Mouse (Mus musculus) neutrophil, adult 5-6 weeks (primary cell): ENCODE data around the gene Gmds. TPM values are rescaled to one million over a fixed set of nuclear protein-coding genes. Genes with fewer than 3 reads are reported as not detected.

Experiments
- ATAC-seq: fragments of 151-379, 151-347 bp; 2 replicates; pipeline ENCODE4 v1.8.0; 2017; ENCODE audit warnings: mild to moderate bottlenecking, moderate TSS enrichment; ENCODE audit not compliant: insufficient number of reproducible peaks, poor library complexity, low FRiP score, severe bottlenecking; ENCODE audit errors: extremely low read depth
- total RNA-seq: library from RNA; stranded (forward); fragments of 200-1000 nt; gene quantifications from 2 replicates; pipeline ENCODE4 v1.2.3, GENCODE M21; 2017

The Gmds gene
- total RNA-seq = 4.7 and 7.9 TPM in 2 replicates

DNA sequence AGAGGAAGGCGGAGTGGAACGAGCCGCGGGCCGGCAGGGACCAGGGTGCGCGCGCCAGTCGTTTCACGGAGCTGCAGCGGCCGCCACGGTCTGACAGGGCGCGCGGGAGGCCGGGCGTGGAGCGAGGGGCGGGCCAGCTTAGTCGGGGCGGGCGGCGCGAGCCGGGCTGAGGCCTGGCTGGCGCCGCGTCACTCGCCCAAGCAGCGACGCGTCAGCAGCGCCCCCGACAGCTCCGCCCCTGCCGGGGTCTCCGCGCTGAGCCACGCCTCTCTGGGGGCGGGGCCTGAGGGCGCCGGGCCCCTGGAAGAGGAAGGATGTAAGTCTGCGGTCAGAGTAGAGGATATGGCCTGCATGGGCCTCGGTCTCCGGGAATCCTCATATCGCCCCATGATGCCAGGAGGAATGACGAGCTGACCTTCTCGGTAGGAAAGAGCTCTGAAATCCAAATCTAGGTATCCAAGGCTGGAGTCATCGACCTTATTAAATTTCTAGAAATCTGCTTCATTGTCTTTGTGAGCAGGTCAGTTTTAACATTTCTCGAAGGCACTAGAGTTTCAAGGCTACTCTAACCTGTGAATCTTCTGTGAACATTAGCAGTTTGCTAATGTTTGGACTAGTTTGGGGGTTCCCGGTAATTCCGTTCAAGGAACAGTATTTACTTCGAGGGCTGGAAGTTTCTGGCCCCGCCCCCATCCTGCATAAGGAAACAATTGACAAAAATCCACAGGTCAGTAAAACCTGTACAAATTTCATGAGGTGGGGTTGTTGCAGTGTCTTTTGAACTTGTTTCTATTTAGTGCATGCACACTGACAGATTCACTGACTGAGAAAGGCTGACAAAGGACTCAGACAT, at the start of gene Gmds:
Gene Gmds (minus strand): TSS at position 228 of the 853 bp plus-strand sequence.
- ATAC-seq = peak; percentile 79

DNA sequence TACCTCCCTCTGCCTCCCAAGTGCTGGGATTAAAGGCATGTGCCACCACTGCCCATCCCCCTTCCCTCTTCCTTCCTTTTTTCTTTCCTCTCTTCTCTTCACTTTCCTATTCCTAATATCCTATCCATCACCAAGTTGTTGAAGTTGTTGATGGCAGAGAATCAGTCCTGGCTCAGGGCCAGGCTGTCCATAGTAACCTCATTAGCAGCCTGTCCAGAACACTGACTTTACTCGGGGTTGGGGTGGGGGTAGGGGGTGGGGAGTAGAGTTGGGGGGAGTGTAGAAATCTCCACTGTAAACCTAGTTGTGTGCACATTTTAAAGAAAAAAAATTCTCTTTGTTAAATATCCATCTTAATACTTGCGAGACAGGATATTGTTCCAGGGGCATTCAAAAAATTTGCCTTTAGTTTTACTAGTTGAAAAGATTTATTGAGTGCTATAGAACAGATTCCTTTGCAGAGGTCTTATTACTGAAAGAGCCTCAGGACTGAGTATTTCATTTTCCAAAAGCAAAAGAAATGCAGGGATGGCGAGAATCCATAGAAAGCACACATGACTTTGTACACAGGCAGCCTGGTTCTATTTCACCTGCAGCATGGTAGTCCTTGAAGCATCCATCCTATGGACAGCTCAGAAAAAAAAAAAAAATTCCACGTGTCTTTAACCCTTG, 47.0 kb upstream of the Gmds start:
- no peak for ATAC-seq

GRCm38 (mm10) chr13:32382227-32383010, 43.9 kb upstream of the Gmds start:
- no peak for ATAC-seq

GRCm38 (mm10) chr13:32378634-32379033, 40.1 kb upstream of the Gmds start:
- no peak for ATAC-seq

DNA sequence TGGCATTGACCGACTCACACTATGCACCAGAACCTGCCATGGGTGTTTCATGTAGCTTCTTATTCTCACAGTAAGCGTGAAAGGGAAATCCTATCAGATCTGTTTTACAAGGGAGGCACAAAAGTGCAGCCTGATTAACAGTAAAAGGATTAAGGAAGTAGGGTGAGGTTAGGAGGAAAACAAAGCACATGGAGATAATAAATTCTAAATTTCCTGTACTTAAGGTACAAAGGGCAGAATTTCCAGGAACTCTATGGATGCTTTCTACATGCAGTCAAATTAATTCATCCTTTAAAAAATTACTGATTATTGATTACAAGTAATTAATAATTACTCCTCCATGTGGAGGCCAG, 34.0 kb upstream of the Gmds start:
- ATAC-seq = no peak

GRCm38 (mm10) chr13:32371874-32372530, 33.5 kb upstream of the Gmds start:
- no peak for ATAC-seq

DNA sequence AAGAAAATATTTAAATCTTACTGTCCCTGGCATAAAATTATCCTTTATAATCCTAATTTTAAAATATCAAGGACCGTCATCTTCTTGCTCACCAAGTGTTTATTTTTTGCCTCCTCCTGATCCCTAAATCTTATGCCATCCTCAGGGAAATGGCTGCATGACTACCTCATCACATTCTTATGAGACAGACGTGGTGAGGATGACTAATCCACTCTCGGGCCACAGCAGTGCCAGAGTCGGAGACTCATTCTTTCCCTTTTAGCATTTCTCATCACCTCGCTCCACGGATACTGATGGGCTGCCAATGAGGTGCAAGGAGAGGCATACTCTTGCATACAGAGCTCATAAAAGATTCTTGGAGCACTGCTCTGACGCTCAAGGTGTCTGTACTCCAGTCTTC, 32.2 kb upstream of the Gmds start:
- no peak for ATAC-seq

- ATAC-seq = no peak
These were observed 31.6 kb upstream of the Gmds start for GRCm38 (mm10) chr13:32370135-32370534.

DNA sequence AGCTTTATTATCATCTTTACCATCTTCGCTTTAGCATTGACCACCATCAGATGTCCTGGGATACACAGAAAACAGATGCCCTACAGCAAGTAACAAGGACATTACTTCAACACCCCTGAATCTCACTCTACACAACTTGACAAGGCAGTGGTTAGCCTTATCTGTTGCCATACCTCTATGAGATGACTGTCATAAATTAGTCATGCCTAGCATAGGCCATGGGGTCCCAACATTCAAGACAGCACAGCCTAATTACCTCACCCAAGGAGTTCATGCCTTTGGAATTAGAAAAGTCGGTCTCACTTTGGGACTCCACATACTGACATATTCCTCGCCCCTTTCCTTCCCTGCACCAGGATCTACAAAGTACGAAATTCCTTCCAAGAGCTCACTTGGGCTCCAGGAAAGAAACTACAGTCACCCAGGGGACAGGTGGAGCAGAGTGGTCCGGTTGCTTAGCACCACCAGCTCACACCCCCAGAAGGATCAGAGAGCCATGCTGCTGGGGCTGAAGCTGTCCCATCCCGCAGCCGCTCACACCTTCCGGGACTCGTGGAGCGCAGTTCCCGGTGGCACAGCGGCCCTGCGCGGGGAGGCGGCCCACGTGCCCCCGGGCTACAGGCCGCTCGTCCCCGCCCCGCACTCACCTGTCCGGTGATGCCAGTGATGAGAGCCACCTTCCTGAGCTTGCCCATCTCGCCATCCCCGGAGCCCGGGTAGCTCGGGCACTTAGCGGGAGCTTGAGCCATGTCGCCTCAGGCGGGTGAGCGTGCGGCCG, 616 bp downstream of the Gmds start:
- ATAC-seq = no peak

- ATAC-seq = no peak
These were observed 20.2 kb downstream of the Gmds start for GRCm38 (mm10) chr13:32318309-32318708.

DNA sequence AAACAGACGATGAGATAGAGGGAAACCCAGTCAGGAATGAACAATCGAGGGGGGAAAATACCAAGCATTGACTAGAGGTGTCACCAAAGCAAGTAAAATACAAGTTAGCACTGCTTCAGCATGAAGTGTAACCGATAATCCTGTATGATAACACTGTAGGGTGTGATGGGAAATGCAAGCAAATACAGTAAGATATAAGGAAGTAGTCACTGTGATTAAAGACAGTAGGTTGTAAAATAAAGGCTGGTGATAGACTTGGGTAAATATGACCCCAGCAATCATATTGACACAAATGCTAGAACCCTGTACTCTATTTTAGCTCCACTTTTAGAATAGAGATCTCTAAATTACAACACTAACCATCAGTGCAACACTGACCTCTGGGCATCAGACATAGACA, 21.2 kb downstream of the Gmds start:
- no peak for ATAC-seq

DNA sequence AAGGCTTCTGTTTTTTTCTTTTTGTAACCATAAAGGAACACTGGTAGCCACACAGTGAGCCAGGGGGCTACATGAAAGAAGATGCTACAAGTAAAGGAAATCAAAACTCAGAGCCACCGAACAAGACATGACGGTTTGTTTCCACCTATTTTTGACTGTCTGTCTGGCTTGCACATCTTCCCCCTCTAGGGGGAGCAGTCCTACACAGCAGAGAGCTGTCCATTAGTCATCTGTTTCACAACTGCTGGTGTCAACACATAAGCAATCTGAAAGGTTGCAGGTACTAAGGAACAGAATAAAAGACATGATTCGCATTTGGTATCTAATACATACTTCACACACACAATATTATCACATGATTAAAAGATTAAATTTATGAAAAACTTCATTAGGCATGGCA, 25.9 kb downstream of the Gmds start:
- peak; percentile 89; the same call in 1 of the 2 replicates for ATAC-seq

- no peak for ATAC-seq
These were observed 27.1 kb downstream of the Gmds start for GRCm38 (mm10) chr13:32311476-32311875.

DNA sequence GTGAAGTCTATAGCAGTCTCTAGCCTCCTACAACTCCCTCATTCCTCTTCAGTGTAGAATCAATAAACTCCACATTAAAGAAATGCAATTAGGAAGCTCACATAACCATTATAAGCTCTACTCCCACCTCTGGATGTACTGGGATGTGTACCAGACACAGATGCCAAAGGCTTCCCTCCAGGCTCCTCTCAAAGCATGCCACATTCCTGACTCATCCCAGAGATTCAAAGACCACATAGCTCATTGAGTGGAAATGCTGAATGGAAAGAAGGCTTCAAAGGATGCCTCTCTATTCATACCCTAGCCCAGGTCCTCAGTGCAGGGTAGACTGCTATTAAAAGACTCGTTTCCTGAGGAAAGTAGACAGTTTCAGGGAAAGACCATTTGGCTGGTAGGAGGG, 40.1 kb downstream of the Gmds start:
- ATAC-seq = no peak

- ATAC-seq = peak; percentile 51; the same call in 1 of the 2 replicates
These were observed 41.1 kb downstream of the Gmds start for GRCm38 (mm10) chr13:32297398-32297797.

DNA sequence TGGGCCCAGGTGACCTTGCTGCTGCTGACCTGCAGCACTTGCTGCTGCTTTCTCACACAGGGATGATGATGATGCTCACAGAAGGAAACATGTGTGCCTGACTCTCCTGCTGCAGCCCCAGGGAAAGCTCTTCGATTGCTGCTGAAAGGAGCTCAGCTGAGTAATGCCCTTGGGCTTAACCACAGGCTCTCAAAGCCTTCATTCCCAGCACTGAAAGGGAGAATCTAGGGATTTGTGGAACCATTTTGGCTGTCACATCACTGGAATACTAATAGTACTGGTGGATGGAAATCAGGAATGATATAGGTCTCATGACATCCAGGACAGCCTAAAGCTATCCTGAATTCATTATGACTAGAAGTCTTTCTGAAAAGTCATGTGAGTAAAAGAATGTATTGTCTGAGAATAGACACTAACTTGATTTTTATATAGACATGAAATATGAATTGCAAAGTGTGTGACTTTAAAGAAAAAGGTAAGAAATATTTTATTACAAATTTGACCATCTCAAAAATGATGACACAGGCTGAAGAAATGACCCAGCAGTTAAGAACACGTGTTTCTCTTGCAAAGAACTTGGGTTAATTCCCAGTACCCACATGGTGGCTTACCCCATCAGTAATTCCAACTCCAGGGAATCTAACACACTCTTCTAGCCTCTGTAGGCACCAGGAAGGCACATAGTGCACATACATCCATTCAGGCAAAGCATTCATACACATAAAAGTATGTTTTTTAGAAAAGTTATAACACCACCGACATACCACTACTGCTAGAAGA, 43.9 kb downstream of the Gmds start:
- ATAC-seq = no peak

- ATAC-seq = no peak
These were observed 65.5 kb downstream of the Gmds start for GRCm38 (mm10) chr13:32272937-32273496.
